Mouse (Mus musculus) natural killer cell, adult 2 months (primary cell): ENCODE measurements at regions not wholly inside any gene's neighbourhood (a gene's known extent, or its start where the extent isn't known, plus 50 kb on each side); places are given as distances from the start of the nearest gene placed in this dataset.

Experiments used
- DNase-seq, 2 experiments: peaks; one replicate each; pipeline ENCODE4 v3.0.0; 2022; ENCODE audit warnings: low spot score in 2 of 2

- DNase-seq, result no peak
These were observed 719.7 kb downstream of the Ttll7 start for GRCm38 (mm10) chr3:147571850-147572249.

GRCm38 (mm10) chr3:147545329-147546006, 693.3 kb downstream of the Ttll7 start:
- DNase-seq, result no peak

GRCm38 (mm10) chr3:147542285-147542684, 690.1 kb downstream of the Ttll7 start:
- no peak for DNase-seq

DNA sequence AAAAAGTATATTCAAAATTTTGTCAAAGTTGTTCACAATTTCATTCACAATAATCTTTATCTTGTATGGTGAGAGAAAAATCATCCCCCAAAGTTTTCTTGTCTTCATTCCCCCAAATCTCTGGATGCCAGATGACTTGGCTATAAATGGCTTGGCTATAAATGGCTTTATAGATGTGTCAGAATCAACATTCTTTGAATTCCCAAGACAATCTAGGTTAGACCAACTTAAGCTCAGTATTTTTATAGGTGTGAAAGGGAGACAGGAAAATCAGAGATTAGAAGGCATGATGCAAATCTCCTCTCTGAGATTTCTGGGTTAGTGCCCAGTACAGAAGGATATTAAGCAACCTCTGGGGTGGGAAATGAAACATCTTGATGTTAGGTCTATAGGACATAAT, 685.4 kb downstream of the Ttll7 start:
- DNase-seq, result no peak

DNA sequence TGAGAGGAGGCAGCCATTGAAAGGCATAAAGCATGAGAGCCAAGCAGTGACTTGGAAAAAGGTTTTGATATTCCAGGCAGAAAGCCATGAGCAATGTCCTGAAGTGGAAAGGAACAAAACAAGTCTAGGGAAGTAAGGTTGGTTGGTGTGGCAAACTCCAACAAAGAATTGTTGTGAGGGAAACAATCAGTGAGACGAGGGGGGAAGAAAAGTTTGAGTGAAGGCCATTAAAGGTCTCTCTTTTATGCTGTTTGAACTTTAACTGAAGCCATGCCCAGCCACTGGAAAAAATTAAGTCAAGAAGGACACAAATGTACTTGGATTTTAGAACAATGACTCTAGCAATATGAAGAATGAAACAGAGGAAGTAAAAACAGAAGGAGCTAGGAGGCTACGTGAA, 680.0 kb downstream of the Ttll7 start:
- DNase-seq, result no peak

- DNase-seq, result no peak
These were observed 679.5 kb downstream of the Ttll7 start for GRCm38 (mm10) chr3:147531608-147532180.
